ENCODE assay signal across 8 mouse cellular contexts in the genomic region with DNA sequence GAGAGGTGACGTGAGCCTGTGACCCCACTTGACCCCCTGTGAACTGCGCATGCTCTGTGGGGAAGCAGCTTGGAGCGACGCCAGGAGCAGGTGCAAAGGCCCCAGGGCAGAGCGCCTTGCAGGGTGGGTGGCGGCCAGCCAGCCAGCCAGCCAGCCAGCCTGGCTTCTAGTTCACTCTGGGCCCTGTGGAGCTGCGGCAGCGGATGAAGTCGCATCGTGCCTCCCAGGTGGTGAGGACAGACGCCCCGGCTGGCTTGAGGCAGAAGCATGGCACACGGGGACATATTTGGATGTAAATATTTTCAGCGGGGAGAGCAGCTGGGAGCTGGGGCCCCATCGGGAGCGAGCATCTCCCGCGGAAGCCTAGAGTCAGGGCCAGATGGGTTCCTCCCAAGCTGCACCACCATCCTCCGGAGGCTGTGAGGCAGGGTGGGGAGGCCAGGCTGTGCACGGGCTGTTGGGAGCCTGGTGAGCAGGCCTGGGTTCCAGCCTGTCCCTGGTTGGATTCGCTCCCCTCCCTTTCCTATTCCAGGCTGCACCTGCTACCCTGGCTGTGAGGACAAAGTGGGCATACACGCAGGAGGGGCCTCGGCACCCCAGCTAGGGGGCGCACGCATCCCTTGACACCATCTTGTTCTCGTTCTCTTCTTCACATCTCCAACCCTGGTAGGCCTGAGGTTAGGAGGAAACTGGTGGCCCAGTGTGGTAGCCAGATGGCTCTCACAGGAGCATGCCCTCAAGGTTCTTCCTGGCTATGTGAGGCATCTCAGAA. TPM values are rescaled to one million over a fixed set of nuclear protein-coding genes. Genes with fewer than 3 reads are reported as not detected.
DNase-seq lines count a peak whose midpoint lies in the region; ATAC-seq and TF ChIP-seq lines count a peak whose summit lies in the region.

No protein-coding gene starts in this region.

- H3K4me2 ChIP-seq in intestine, embryonic 14.5 days (ENCODE audit: low read length) = no peak overlapping the region
- H3K4me2 ChIP-seq in intestine, embryonic 16.5 days (ENCODE audit: low read depth, low read length) = no peak overlapping the region
- no peak overlapping the region for H3K4me2 ChIP-seq in forebrain, postnatal 0 days (ENCODE audit: low read depth)
- H3K4me2 ChIP-seq in midbrain, embryonic 12.5 days (replicated peaks) = no peak overlapping the region

- 0 out of 2 replicates have a peak, but pooled peaks cover 3% of the 10 kb centered on the region for H3K27me3 ChIP-seq in intestine, embryonic 14.5 days (replicated peaks; ENCODE audit: control insufficient read depth, insufficient read depth, low read length)
- no peaks in the 10 kb centered on the region; the same call in 1 of the 2 replicates for H3K27me3 ChIP-seq in intestine, embryonic 16.5 days (replicated peaks; ENCODE audit: control insufficient read depth, insufficient read depth, low read length)
- no peaks in the 10 kb centered on the region for H3K27me3 ChIP-seq in forebrain, postnatal 0 days (ENCODE audit: insufficient read depth, low read length)
- no peaks in the 10 kb centered on the region for H3K27me3 ChIP-seq in midbrain, embryonic 12.5 days

- H3K9me3 ChIP-seq in intestine, embryonic 14.5 days (ENCODE audit: control insufficient read depth, low read length) = no peaks in the 10 kb centered on the region
- no peaks in the 10 kb centered on the region for H3K9me3 ChIP-seq in intestine, embryonic 16.5 days (ENCODE audit: control insufficient read depth, low read length)
- H3K9me3 ChIP-seq in forebrain, postnatal 0 days (ENCODE audit: low read length) = no peaks in the 10 kb centered on the region
- no peaks in the 10 kb centered on the region for H3K9me3 ChIP-seq in midbrain, embryonic 12.5 days

- TF ChIP-seq POLR2A in brain, embryonic 14.5 days (IDR thresholded peaks at IDR 0.05; ENCODE audit: borderline replicate concordance, extremely low read depth, insufficient read depth, insufficient read length, poor library complexity, severe bottlenecking) = no peak

- no peak for DNase-seq in intestine, embryonic 14.5 days (ENCODE audit: low spot score)
- DNase-seq in brain, embryonic 14.5 days (ENCODE audit: low read depth) = peak; percentile 88
- peak; percentile 74 for DNase-seq in forebrain, postnatal 0 days
- DNase-seq in thymus, postnatal 10 days (ENCODE audit: low spot score in 2 of 2) = peak; percentile 82 to 84
- no peak for DNase-seq in spleen, adult 12 weeks (ENCODE audit: low spot score)
- DNase-seq in adrenal gland, postnatal 4 days (ENCODE audit: low spot score in 2 of 2) = no peak

- H3K9ac ChIP-seq in intestine, embryonic 14.5 days (ENCODE audit: low read length) = no peak overlapping the region
- H3K9ac ChIP-seq in intestine, embryonic 16.5 days (ENCODE audit: low read depth, low read length) = no peak overlapping the region
- no peak overlapping the region for H3K9ac ChIP-seq in forebrain, postnatal 0 days
- H3K9ac ChIP-seq in midbrain, embryonic 12.5 days (replicated peaks) = no peak overlapping the region

- H3K4me3 ChIP-seq in intestine, embryonic 14.5 days (ENCODE audit: low read depth, low read length) = no peak overlapping the region
- no peak overlapping the region for H3K4me3 ChIP-seq in intestine, embryonic 16.5 days (ENCODE audit: low read length)
- H3K4me3 ChIP-seq in forebrain, postnatal 0 days (ENCODE audit: low read depth, low read length) = no peak overlapping the region
- no peak overlapping the region for H3K4me3 ChIP-seq in midbrain, embryonic 12.5 days

- peak; percentile 15; the same call in 1 of the 2 replicates for TF ChIP-seq CTCF in brain, embryonic 14.5 days (IDR thresholded peaks at IDR 0.05; ENCODE audit: borderline replicate concordance, extremely low read depth, insufficient read depth, insufficient read length)
- peak; percentile 42 for TF ChIP-seq CTCF in forebrain, postnatal 0 days (IDR thresholded peaks at IDR 0.05; ENCODE audit: low read depth)

- H3K27ac ChIP-seq in intestine, embryonic 14.5 days (ENCODE audit: low read depth) = no peak overlapping the region
- H3K27ac ChIP-seq in intestine, embryonic 16.5 days (ENCODE audit: low read length) = no peak overlapping the region
- H3K27ac ChIP-seq in forebrain, postnatal 0 days (ENCODE audit: low read depth, low read length) = no peak overlapping the region
- H3K27ac ChIP-seq in midbrain, embryonic 12.5 days (replicated peaks) = peak overlapping the region; percentile 63

- WGBS in intestine, embryonic 14.5 days = 48% methylated on average over 26 of the region's 26 CpGs
- WGBS in intestine, embryonic 16.5 days = 44% methylated on average over 26 of the region's 26 CpGs
- WGBS in forebrain, postnatal 0 days = 31% methylated on average over 26 of the region's 26 CpGs
- 44% methylated on average over 26 of the region's 26 CpGs for WGBS in midbrain, embryonic 12.5 days

- no peaks in the 10 kb centered on the region for H3K4me1 ChIP-seq in intestine, embryonic 14.5 days (replicated peaks; ENCODE audit: control insufficient read depth, insufficient read depth, low read length)
- no peaks in the 10 kb centered on the region; the same call in 1 of the 2 replicates for H3K4me1 ChIP-seq in intestine, embryonic 16.5 days (ENCODE audit: control insufficient read depth, insufficient read depth, low read length)
- H3K4me1 ChIP-seq in forebrain, postnatal 0 days (ENCODE audit: insufficient read depth) = peaks cover 5% of the 10 kb centered on the region; the same call in 1 of the 2 replicates
- peaks cover 17% of the 10 kb centered on the region for H3K4me1 ChIP-seq in midbrain, embryonic 12.5 days

- H3K36me3 ChIP-seq in intestine, embryonic 14.5 days (ENCODE audit: control insufficient read depth, insufficient read depth, low read length) = no peaks in the 10 kb centered on the region
- H3K36me3 ChIP-seq in intestine, embryonic 16.5 days (ENCODE audit: control insufficient read depth, insufficient read depth, low read length) = no peaks in the 10 kb centered on the region
- no peaks in the 10 kb centered on the region for H3K36me3 ChIP-seq in forebrain, postnatal 0 days (ENCODE audit: insufficient read depth)
- H3K36me3 ChIP-seq in midbrain, embryonic 12.5 days = no peaks in the 10 kb centered on the region

- ATAC-seq in intestine, embryonic 14.5 days (replicated peaks; ENCODE audit: low FRiP score, low TSS enrichment, low read depth) = 0 out of 2 replicates have a peak, but pooled peaks have one; percentile 19
- no peak for ATAC-seq in intestine, embryonic 16.5 days
- peak; percentile 88 for ATAC-seq in forebrain, postnatal 0 days
- peak; percentile 47; the same call in 1 of the 2 replicates for ATAC-seq in midbrain, embryonic 12.5 days (ENCODE audit: low FRiP score, low read depth)

RNA-seq across cellular contexts. Expression of a gene that starts 10.6 kb away (rescaled TPM):
- polyA plus RNA-seq in intestine, embryonic 14.5 days (2014; fragmentation: Nextera tagmentation; extraction: Ambion mirVana) = 3.9 and 4.0 TPM in 2 replicates
- polyA plus RNA-seq in intestine, embryonic 16.5 days (2015; fragmentation: Nextera tagmentation; extraction: Ambion mirVana) = 4.1 and 5.2 TPM in 2 replicates
- 9.5 and 30.2 TPM in 2 replicates for polyA plus RNA-seq in brain, embryonic 14.5 days (2012; rRNA removed)
- total RNA-seq in forebrain, postnatal 0 days (2014; rRNA removed) = 4.5 and 5.6 TPM in 2 replicates
- polyA plus RNA-seq in forebrain, postnatal 0 days (2015; fragmentation: Nextera tagmentation; extraction: Ambion mirVana) = 4.9 and 9.5 TPM in 2 replicates
- 12.9 and 14.5 TPM in 2 replicates for polyA plus RNA-seq in midbrain, embryonic 12.5 days (2016; fragmentation: Nextera tagmentation; extraction: Ambion mirVana)
- 10 to 100 TPM; 11.3 to 12.0 TPM for total RNA-seq in adrenal gland, postnatal 4 days (2021)

Comparison
In these comparisons a context has a peak if more than half of its experiments do, and no peak if none do; other contexts are left out.
1. DNase-seq: peak in brain, embryonic 14.5 days (single experiment), forebrain, postnatal 0 days (single experiment) and thymus, postnatal 10 days (2 of 2); none in intestine, embryonic 14.5 days (single experiment), spleen, adult 12 weeks (single experiment) and adrenal gland, postnatal 4 days (0 of 2).